Mouse (Mus musculus) lung, embryonic 14.5 days (tissue): ENCODE measurements at regions not wholly inside any gene's neighbourhood (a gene's known extent, or its start where the extent isn't known, plus 50 kb on each side); places are given as distances from the start of the nearest gene placed in this dataset.

Source experiments
- ATAC-seq: fragments of 200-750 bp; cut with Nextera tagmentation; 2 replicates; pipeline ENCODE4 v1.8.0; 2017; ENCODE audit warnings: mild to moderate bottlenecking, moderate TSS enrichment, moderate library complexity; ENCODE audit not compliant: insufficient read depth
- DNase-seq: peaks from one replicate; pipeline ENCODE4 v3.0.0-alpha.2; 2015
- H3K27ac ChIP-seq: fragments of 300-500 bp; sonication (generic); 2 replicates; pipeline ENCODE4 v1.5.1; 2014; ENCODE audit warnings: low read depth, mild to moderate bottlenecking, moderate library complexity
- H3K27me3 ChIP-seq: fragments of 300-500 bp; sonication (generic); 2 replicates; pipeline ENCODE4 v1.6.1; 2014; ENCODE audit warnings: low read length, control low read depth; ENCODE audit not compliant: insufficient read depth
- H3K36me3 ChIP-seq: fragments of 300-500 bp; sonication (generic); 2 replicates; pipeline ENCODE4 v1.6.1; 2014; ENCODE audit warnings: control low read depth; ENCODE audit not compliant: insufficient read depth
- H3K4me1 ChIP-seq: fragments of 300-500 bp; sonication (generic); 2 replicates; pipeline ENCODE4 v1.6.1; 2014; ENCODE audit warnings: antibody characterized with exemption, control low read depth; ENCODE audit not compliant: insufficient read depth
- H3K4me2 ChIP-seq: fragments of 300-500 bp; sonication (generic); 2 replicates; pipeline ENCODE4 v1.6.1; 2014; ENCODE audit warnings: mild to moderate bottlenecking
- H3K4me3 ChIP-seq: fragments of 300-500 bp; sonication (generic); 2 replicates; pipeline ENCODE4 v1.5.1; 2014; ENCODE audit warnings: low read depth, low read length
- H3K9ac ChIP-seq: fragments of 300-500 bp; sonication (generic); 2 replicates; pipeline ENCODE4 v1.6.1; 2014
- H3K9me3 ChIP-seq: fragments of 300-500 bp; sonication (generic); 2 replicates; pipeline ENCODE4 v1.6.1; 2016; ENCODE audit warnings: low read depth, low read length, control low read depth
- CTCF ChIP-seq: IDR thresholded peaks from 2 replicates; pipeline ENCODE4 v1.5.1; 2016; ENCODE audit warnings: antibody characterized with exemption, low read depth
- WGBS: fragments of 180-500 bp; shearing (Covaris S2); extraction: QIAGEN DNeasy Blood & Tissue Kit; methylation state at CpG from one replicate; pipeline ENCODE4 v1.1.7; 2014; 5-methylcytosine and 5-hydroxymethylcytosine counted together

GRCm38 (mm10) chr9:16661527-16661926 lies 160.4 kb upstream of the Fat3 start:
- no peaks in the 10 kb centered on the region for H3K4me1 ChIP-seq
- ATAC-seq: no peak
- 34% methylated on average over 2 of the region's 2 CpGs for WGBS
- no peaks in the 10 kb centered on the region for H3K36me3 ChIP-seq
- TF ChIP-seq CTCF: no peak
- no peak overlapping the region for H3K4me3 ChIP-seq
- H3K27me3 ChIP-seq: no peaks in the 10 kb centered on the region
- no peak overlapping the region for H3K9ac ChIP-seq
- DNase-seq: peak; percentile 3
- no peak overlapping the region for H3K27ac ChIP-seq
- no peaks in the 10 kb centered on the region for H3K9me3 ChIP-seq
- no peak overlapping the region for H3K4me2 ChIP-seq

- peak; percentile 45 for DNase-seq
- no peaks in the 10 kb centered on the region for H3K36me3 ChIP-seq
- 42% methylated on average over 3 of the region's 3 CpGs for WGBS
Observed at GRCm38 (mm10) chr9:16660940-16661339, 159.9 kb upstream of the Fat3 start.

More at GRCm38 (mm10) chr9:16660940-16661339, 159.9 kb upstream of the Fat3 start:
- Histone ChIP-seq H3K4me1 (no peaks in the 10 kb centered on the region), H3K9ac (no peak overlapping the region), H3K27ac (no peak overlapping the region), H3K4me2 (no peak overlapping the region), H3K9me3 (no peaks in the 10 kb centered on the region), H3K4me3 (no peak overlapping the region), H3K27me3 (no peaks in the 10 kb centered on the region)
- no peak for TF ChIP-seq CTCF
- ATAC-seq: no peak
